8 mouse cellular contexts compared by ENCODE assay signal in genomic region chr2:103968919-103969436, GRCm38 (mm10). TPM values are rescaled to one million over a fixed set of nuclear protein-coding genes. Genes with fewer than 3 reads are reported as not detected.
DNase-seq lines count a peak whose midpoint lies in the region; ATAC-seq and TF ChIP-seq lines count a peak whose summit lies in the region.

No protein-coding gene starts in this region.

- H3K27ac ChIP-seq in heart, embryonic 13.5 days (replicated peaks) = peak overlapping the region; percentile 77
- H3K27ac ChIP-seq in MEL (ENCODE audit: control insufficient read depth, low read depth, low read length) = peak overlapping the region; percentile 93
- H3K27ac ChIP-seq in hindbrain, embryonic 10.5 days = peak overlapping the region; percentile 88
- H3K27ac ChIP-seq in macrophage = peak overlapping the region; percentile 98

- peaks cover 86% of the 10 kb centered on the region for H3K79me2 ChIP-seq in MEL (ENCODE audit: control insufficient read depth, insufficient read depth, low read length, poor library complexity)
- peaks cover 36% of the 10 kb centered on the region for H3K79me2 ChIP-seq in macrophage (ENCODE audit: inconsistent target)

- peaks cover 77% of the 10 kb centered on the region for H3K27me3 ChIP-seq in heart, embryonic 13.5 days (replicated peaks)
- H3K27me3 ChIP-seq in MEL (ENCODE audit: control insufficient read depth in 1 of 2, insufficient read depth in 2 of 2, low read length in 2 of 2) = no peaks in the 10 kb centered on the region
- peaks cover 71% of the 10 kb centered on the region for H3K27me3 ChIP-seq in hindbrain, embryonic 10.5 days (ENCODE audit: insufficient read depth, poor library complexity, severe bottlenecking)

- no peak for TF ChIP-seq RAD21 in MEL (IDR thresholded peaks at IDR 0.05; ENCODE audit: low read depth, low read length)

- no peak for TF ChIP-seq CTCF in MEL (IDR thresholded peaks at IDR 0.05 in 2 of 3, conservative IDR thresholded peaks at IDR 0.05 in 1 of 3; ENCODE audit: control insufficient read depth in 1 of 3, insufficient read depth in 1 of 3, low read depth in 2 of 3, low read length in 3 of 3, poor library complexity in 1 of 3, severe bottlenecking in 1 of 3)

- 25% methylated on average over 10 of the region's 10 CpGs for WGBS in heart, embryonic 13.5 days
- 23% methylated on average over 10 of the region's 10 CpGs for WGBS in hindbrain, embryonic 10.5 days
- WGBS in macrophage (ENCODE audit: missing documents) = 2% methylated on average over 10 of the region's 10 CpGs

- peaks cover 9% of the 10 kb centered on the region; the same call in 1 of the 2 replicates for H3K36me3 ChIP-seq in heart, embryonic 13.5 days
- H3K36me3 ChIP-seq in MEL (ENCODE audit: control insufficient read depth in 1 of 2, insufficient read depth in 2 of 2, low read length in 2 of 2) (peaks cover 9 to 47% of the 10 kb centered on the region in 2 experiments), macrophage (ENCODE audit: inconsistent target) (peaks cover 10% of the 10 kb centered on the region)
- no peaks in the 10 kb centered on the region for H3K36me3 ChIP-seq in hindbrain, embryonic 10.5 days

- peak overlapping the region; percentile 85 for H3K4me3 ChIP-seq in heart, embryonic 13.5 days
- H3K4me3 ChIP-seq in MEL (ENCODE audit: control insufficient read depth in 1 of 2, insufficient read depth in 1 of 2, low read depth in 2 of 2, low read length in 2 of 2) = peak overlapping the region; percentile 86 to 97
- peak overlapping the region; percentile 75 for H3K4me3 ChIP-seq in hindbrain, embryonic 10.5 days
- peak overlapping the region; percentile 62 for H3K4me3 ChIP-seq in macrophage (ENCODE audit: inconsistent target)

- no peak; a peak in 1 of 4 replicates for TF ChIP-seq POLR2A in MEL (IDR thresholded peaks at IDR 0.05; ENCODE audit: control insufficient read depth in 1 of 2, insufficient read depth in 1 of 2, low read depth in 1 of 2, low read length in 2 of 2, poor library complexity in 1 of 2)

- 0 out of 4 replicates have a peak, but pooled peaks of 1 of the 2 experiments have one; percentile 31 for TF ChIP-seq EP300 in MEL (IDR thresholded peaks at IDR 0.05; ENCODE audit: low read depth in 1 of 2, low read length in 2 of 2)

- no peaks in the 10 kb centered on the region for H3K9me3 ChIP-seq in heart, embryonic 13.5 days
- H3K9me3 ChIP-seq in MEL (replicated peaks; ENCODE audit: insufficient read depth, low read length) = no peaks in the 10 kb centered on the region
- no peaks in the 10 kb centered on the region for H3K9me3 ChIP-seq in hindbrain, embryonic 10.5 days

- H3K4me1 ChIP-seq in heart, embryonic 13.5 days = peaks cover 12% of the 10 kb centered on the region
- peaks cover 20 to 32% of the 10 kb centered on the region in 2 experiments for H3K4me1 ChIP-seq in MEL (ENCODE audit: control insufficient read depth in 1 of 2, insufficient read depth in 2 of 2, low read length in 2 of 2)
- peaks cover 21% of the 10 kb centered on the region for H3K4me1 ChIP-seq in hindbrain, embryonic 10.5 days (replicated peaks)

- peak overlapping the region; percentile 90 for H3K9ac ChIP-seq in heart, embryonic 13.5 days
- peak overlapping the region; percentile 98 for H3K9ac ChIP-seq in MEL (ENCODE audit: control insufficient read depth, low read depth, low read length, poor library complexity, severe bottlenecking)

- H3K4me2 ChIP-seq in heart, embryonic 13.5 days = peak overlapping the region; percentile 97

- no peak for DNase-seq in heart, adult 18-20 months
- DNase-seq in MEL (ENCODE audit: low read depth, low spot score) = peak; percentile 70
- no peak for DNase-seq in hindbrain, embryonic 10.5 days (ENCODE audit: low spot score)
- DNase-seq in urinary bladder, adult 2 months (ENCODE audit: low spot score) = no peak
- DNase-seq in frontal cortex, postnatal 36 days (ENCODE audit: low spot score in 2 of 2) = no peak
- no peak for DNase-seq in embryo, embryonic 9.5 days (ENCODE audit: extremely low spot score)

- ATAC-seq in heart, embryonic 13.5 days (ENCODE audit: extremely low read depth, insufficient number of reproducible peaks, low FRiP score, low TSS enrichment) = no peak

TF ChIP-seq in MEL, 35 proteins besides CTCF, POLR2A, EP300 and RAD21:
- TF ChIP-seq CHD1 (IDR thresholded peaks at IDR 0.05; ENCODE audit: low read depth, low read length) (peak; percentile 35), POLR2AphosphoS2 (IDR thresholded peaks at IDR 0.05; ENCODE audit: low read length) (peak; percentile 43; the same call in 1 of the 2 replicates), MXI1 (IDR thresholded peaks at IDR 0.05; ENCODE audit: low read depth, low read length) (no peak; the same call in 1 of the 2 replicates), MAX (IDR thresholded peaks at IDR 0.05; ENCODE audit: low read length) (peak; percentile 38; the same call in 1 of the 2 replicates), SIN3A (IDR thresholded peaks at IDR 0.05; ENCODE audit: low read length) (peak; percentile 43; the same call in 1 of the 2 replicates), HCFC1 (IDR thresholded peaks at IDR 0.05; ENCODE audit: low read depth, low read length) (0 out of 2 replicates have a peak, but pooled peaks have one; percentile 39), MYC (IDR thresholded peaks at IDR 0.05; ENCODE audit: low read depth, low read length) (0 out of 2 replicates have a peak, but pooled peaks have one; percentile 15), ELF1 (IDR thresholded peaks at IDR 0.05; ENCODE audit: low read depth, low read length) (no peak), ZMIZ1 (IDR thresholded peaks at IDR 0.05; ENCODE audit: low read depth, low read length) (peak; percentile 60; the same call in 1 of the 2 replicates)

RNA-seq across cellular contexts. Expression of gene Lmo2, which starts 11.2 kb away (rescaled TPM):
- 23.9 and 24.5 TPM in 2 replicates for polyA plus RNA-seq in heart, embryonic 13.5 days (2015; fragmentation: Nextera tagmentation; extraction: Ambion mirVana)
- total RNA-seq in heart, adult 18-20 months (2021) = 10 to 100 TPM; 21.6 to 26.0 TPM
- total RNA-seq in MEL (2012; rRNA removed) = 258 and 278 TPM in 2 replicates
- polyA plus RNA-seq in MEL (2012; ENCODE audit: insufficient read depth in 1 of 2, insufficient read length in 2 of 2, low read depth in 1 of 2, low replicate concordance in 2 of 2, missing spikeins in 1 of 2) = 100 to 1,000 TPM in 1 of 2 experiments, 10 to 100 TPM in 1; 96.2 to 184 TPM
- polyA plus RNA-seq in hindbrain, embryonic 10.5 days (2016; fragmentation: Nextera tagmentation; extraction: Ambion mirVana) = 15.8 and 21.2 TPM in 2 replicates
- total RNA-seq in macrophage (2018; cell fraction: chromatin; rRNA removed) = 100 to 1,000 TPM in 12 of 26 experiments, 10 to 100 TPM in 14; 39.5 to 213 (median 98.9) TPM
- total RNA-seq in macrophage (2018; cell fraction: cytosol; rRNA removed) = 100 to 1,000 TPM; 111 to 268 (median 186) TPM
- 100 to 1,000 TPM in 23 of 26 experiments, 10 to 100 TPM in 3; 86.9 to 369 (median 162) TPM for total RNA-seq in macrophage (2018; cell fraction: nucleus; rRNA removed)
- 181 to 268 TPM (median 246 TPM) in 3 replicates for polyA plus RNA-seq in macrophage (2018)
- polyA plus RNA-seq in urinary bladder, adult 2 months (2012; rRNA removed) = 36.3 and 37.0 TPM in 2 replicates

RNA-seq across cellular contexts. Expression of gene Fbxo3, which starts 58.5 kb away (rescaled TPM):
- polyA plus RNA-seq in heart, embryonic 13.5 days (2015; fragmentation: Nextera tagmentation; extraction: Ambion mirVana) = 37.2 and 42.8 TPM in 2 replicates
- 10 to 100 TPM; 47.4 to 48.9 TPM for total RNA-seq in heart, adult 18-20 months (2021)
- total RNA-seq in MEL (2012; rRNA removed) = 30.9 and 32.7 TPM in 2 replicates
- polyA plus RNA-seq in MEL (2012; ENCODE audit: insufficient read depth in 1 of 2, insufficient read length in 2 of 2, low read depth in 1 of 2, low replicate concordance in 2 of 2, missing spikeins in 1 of 2) (10 to 100 TPM; 41.9 to 55.4 TPM), macrophage (2018) (26.0 to 39.2 TPM (median 26.9 TPM) in 3 replicates)
- polyA plus RNA-seq in hindbrain, embryonic 10.5 days (2016; fragmentation: Nextera tagmentation; extraction: Ambion mirVana) = 40.6 and 42.8 TPM in 2 replicates
- 10 to 100 TPM; 22.4 to 89.7 (median 55.1) TPM for total RNA-seq in macrophage (2018; cell fraction: chromatin; rRNA removed)
- 10 to 100 TPM; 19.2 to 38.3 (median 27.1) TPM for total RNA-seq in macrophage (2018; cell fraction: cytosol; rRNA removed)
- total RNA-seq in macrophage (2018; cell fraction: nucleus; rRNA removed) = 10 to 100 TPM; 19.8 to 82.3 (median 43.1) TPM
- polyA plus RNA-seq in urinary bladder, adult 2 months (2012; rRNA removed) = 51.2 and 54.3 TPM in 2 replicates

RNA-seq across cellular contexts. Expression of gene 4931422A03Rik, which starts 59.2 kb away (rescaled TPM):
- polyA plus RNA-seq in heart, embryonic 13.5 days (2015; fragmentation: Nextera tagmentation; extraction: Ambion mirVana) = 1.6 and 1.9 TPM in 2 replicates
- not detected for total RNA-seq in heart, adult 18-20 months (2021)
- total RNA-seq in MEL (2012; rRNA removed) = 0.50 TPM in 1 of 2 replicates, not detected in the other
- polyA plus RNA-seq in MEL (2012; ENCODE audit: insufficient read depth in 1 of 2, insufficient read length in 2 of 2, low read depth in 1 of 2, low replicate concordance in 2 of 2, missing spikeins in 1 of 2) (1 to 10 TPM in 1 of 2 experiments, not detected in 1; 4.9 TPM), macrophage (2018) (not detected in 3 replicates)
- polyA plus RNA-seq in hindbrain, embryonic 10.5 days (2016; fragmentation: Nextera tagmentation; extraction: Ambion mirVana) = 1.4 and 2.0 TPM in 2 replicates
- total RNA-seq in macrophage (2018; cell fraction: chromatin; rRNA removed) = not detected
- total RNA-seq in macrophage (2018; cell fraction: cytosol; rRNA removed) = not detected
- not detected for total RNA-seq in macrophage (2018; cell fraction: nucleus; rRNA removed)
- polyA plus RNA-seq in urinary bladder, adult 2 months (2012; rRNA removed) = 0.41 TPM in 1 of 2 replicates, not detected in the other
